Mouse (Mus musculus): ENCODE results near the gene Tbpl1.

The Tbpl1 gene

GRCm38 (mm10) chr10:22708190-22708843, 23.4 kb downstream of the Tbpl1 start:
- no peak for DNase-seq

GRCm38 (mm10) chr10:22703844-22704243, 27.9 kb downstream of the Tbpl1 start:
- no peak for DNase-seq

GRCm38 (mm10) chr10:22701485-22702315, 30.0 kb downstream of the Tbpl1 start:
- no peak for DNase-seq

- DNase-seq, result no peak
These were observed 31.0 kb downstream of the Tbpl1 start for GRCm38 (mm10) chr10:22700773-22701172.

GRCm38 (mm10) chr10:22699487-22700335, 32.0 kb downstream of the Tbpl1 start:
- DNase-seq, result no peak

GRCm38 (mm10) chr10:22698158-22698953, 33.4 kb downstream of the Tbpl1 start:
- DNase-seq, result no peak

GRCm38 (mm10) chr10:22696864-22697263, 34.9 kb downstream of the Tbpl1 start:
- no peak for DNase-seq

- no peak for DNase-seq
These were observed 35.5 kb downstream of the Tbpl1 start for GRCm38 (mm10) chr10:22696236-22696635.

- DNase-seq, result no peak
These were observed 55.7 kb downstream of the Tbpl1 start for GRCm38 (mm10) chr10:22675848-22676630.

GRCm38 (mm10) chr10:22674176-22674575, 57.6 kb downstream of the Tbpl1 start:
- DNase-seq, result no peak

GRCm38 (mm10) chr10:22668509-22668908, 63.2 kb downstream of the Tbpl1 start:
- no peak for DNase-seq

- DNase-seq, result no peak
These were observed 71.3 kb downstream of the Tbpl1 start for GRCm38 (mm10) chr10:22660286-22661000.

GRCm38 (mm10) chr10:22659386-22659725, 72.4 kb downstream of the Tbpl1 start:
- no peak for DNase-seq

- DNase-seq, result no peak
These were observed 73.0 kb downstream of the Tbpl1 start for GRCm38 (mm10) chr10:22658534-22659385.
